Mouse (Mus musculus) adrenal gland, postnatal 25 days (tissue): ENCODE data around the gene Dlg2. TPM values are rescaled to one million over a fixed set of nuclear protein-coding genes. Genes with fewer than 3 reads are reported as not detected.

Experiments
- DNase-seq: peaks from one replicate; pipeline ENCODE4 v3.0.0; 2021; ENCODE audit warnings: mixed read lengths
- total RNA-seq: library from RNA; stranded (reverse); gene quantifications from 2 replicates; pipeline ENCODE4 v1.2.3, GENCODE M21; 2021

The Dlg2 gene
- total RNA-seq, 1 experiment from 2014 or later: 148 TPM

- no peak for DNase-seq
Measured at GRCm38 (mm10) chr7:92181959-92182612, 1705.6 kb downstream of the Dlg2 start.

- DNase-seq: no peak
Measured at GRCm38 (mm10) chr7:92184371-92185059, 1708.0 kb downstream of the Dlg2 start.

GRCm38 (mm10) chr7:92186341-92186740, 1709.9 kb downstream of the Dlg2 start:
- peak; percentile 9 for DNase-seq

GRCm38 (mm10) chr7:92189149-92189548, 1712.7 kb downstream of the Dlg2 start:
- no peak for DNase-seq

- DNase-seq: no peak
Measured at GRCm38 (mm10) chr7:92196004-92196403, 1719.5 kb downstream of the Dlg2 start.

GRCm38 (mm10) chr7:92197621-92198020, 1721.1 kb downstream of the Dlg2 start:
- no peak for DNase-seq

- no peak for DNase-seq
Measured at GRCm38 (mm10) chr7:92199131-92199530, 1722.7 kb downstream of the Dlg2 start.

- no peak for DNase-seq
Measured at GRCm38 (mm10) chr7:92210701-92211100, 1734.2 kb downstream of the Dlg2 start.

GRCm38 (mm10) chr7:92213751-92214150, 1737.3 kb downstream of the Dlg2 start:
- no peak for DNase-seq

GRCm38 (mm10) chr7:92218171-92218570, 1741.7 kb downstream of the Dlg2 start:
- no peak for DNase-seq

- no peak for DNase-seq
Measured at GRCm38 (mm10) chr7:92220619-92221018, 1744.1 kb downstream of the Dlg2 start.

GRCm38 (mm10) chr7:92234476-92235202, 1758.2 kb downstream of the Dlg2 start:
- no peak for DNase-seq

- no peak for DNase-seq
Measured at GRCm38 (mm10) chr7:92235541-92236031, 1759.1 kb downstream of the Dlg2 start.

GRCm38 (mm10) chr7:92240908-92241307, 1764.4 kb downstream of the Dlg2 start:
- no peak for DNase-seq

- DNase-seq: no peak
Measured at GRCm38 (mm10) chr7:92247594-92247993, 1771.1 kb downstream of the Dlg2 start.

- DNase-seq: no peak
Measured at GRCm38 (mm10) chr7:92248619-92249018, 1772.1 kb downstream of the Dlg2 start.

GRCm38 (mm10) chr7:92258148-92258547, 1781.7 kb downstream of the Dlg2 start:
- no peak for DNase-seq

- DNase-seq: peak; percentile 23
Measured at GRCm38 (mm10) chr7:92258701-92259100, 1782.2 kb downstream of the Dlg2 start.

GRCm38 (mm10) chr7:92264325-92264724, 1787.9 kb downstream of the Dlg2 start:
- DNase-seq: no peak

GRCm38 (mm10) chr7:92264964-92265363, 1788.5 kb downstream of the Dlg2 start:
- DNase-seq: no peak

- DNase-seq: no peak
Measured at GRCm38 (mm10) chr7:92275353-92275752, 1798.9 kb downstream of the Dlg2 start.

GRCm38 (mm10) chr7:92277629-92278028, 1801.2 kb downstream of the Dlg2 start:
- no peak for DNase-seq

GRCm38 (mm10) chr7:92280925-92281324, 1804.5 kb downstream of the Dlg2 start:
- no peak for DNase-seq
